Mouse (Mus musculus) retina, adult 2 months (tissue): ENCODE data around the gene Ror2.
"Not testable (repeated sequence)": the region's sequence is repeated elsewhere in the genome, so short reads cannot be mapped to it uniquely, and the experiment has no call there.

Source experiments
- DNase-seq: peaks from one replicate; pipeline ENCODE4 v3.0.0-alpha.2; 2012; ENCODE audit warnings: low read depth, low spot score

The Ror2 gene

GRCm38 (mm10) chr13:53285756-53286361, at the start of gene Ror2:
Gene Ror2 (minus strand): TSS chr13:53286124.
- DNase-seq, result no peak

- no peak for DNase-seq
Observed at GRCm38 (mm10) chr13:53333769-53334168, 47.8 kb upstream of the Ror2 start.

- no peak for DNase-seq
Observed at GRCm38 (mm10) chr13:53330246-53330645, 44.3 kb upstream of the Ror2 start.

GRCm38 (mm10) chr13:53325531-53325930, 39.6 kb upstream of the Ror2 start:
- no peak for DNase-seq

- DNase-seq, result no peak
Observed at GRCm38 (mm10) chr13:53323661-53324060, 37.7 kb upstream of the Ror2 start.

GRCm38 (mm10) chr13:53320899-53321298, 35.0 kb upstream of the Ror2 start:
- no peak for DNase-seq

- DNase-seq, result no peak
Observed at GRCm38 (mm10) chr13:53316515-53317295, 30.8 kb upstream of the Ror2 start.

GRCm38 (mm10) chr13:53315757-53316156, 29.8 kb upstream of the Ror2 start:
- DNase-seq, result not testable (repeated sequence)

- no peak for DNase-seq
Observed at GRCm38 (mm10) chr13:53310442-53310841, 24.5 kb upstream of the Ror2 start.

- no peak for DNase-seq
Observed at GRCm38 (mm10) chr13:53309661-53310160, 23.8 kb upstream of the Ror2 start.

GRCm38 (mm10) chr13:53309148-53309547, 23.2 kb upstream of the Ror2 start:
- no peak for DNase-seq

- no peak for DNase-seq
Observed at GRCm38 (mm10) chr13:53306836-53307235, 20.9 kb upstream of the Ror2 start.

GRCm38 (mm10) chr13:53305256-53305655, 19.3 kb upstream of the Ror2 start:
- DNase-seq, result no peak

- DNase-seq, result no peak
Observed at GRCm38 (mm10) chr13:53302688-53303087, 16.8 kb upstream of the Ror2 start.

GRCm38 (mm10) chr13:53293065-53293464, 7.1 kb upstream of the Ror2 start:
- DNase-seq, result no peak

GRCm38 (mm10) chr13:53292244-53292643, 6.3 kb upstream of the Ror2 start:
- no peak for DNase-seq

GRCm38 (mm10) chr13:53285261-53285755, 616 bp downstream of the Ror2 start:
- no peak for DNase-seq

GRCm38 (mm10) chr13:53284740-53285191, 1.2 kb downstream of the Ror2 start:
- no peak for DNase-seq

GRCm38 (mm10) chr13:53281604-53282396, 4.1 kb downstream of the Ror2 start:
- no peak for DNase-seq

- no peak for DNase-seq
Observed at GRCm38 (mm10) chr13:53278908-53279307, 7.0 kb downstream of the Ror2 start.

GRCm38 (mm10) chr13:53276381-53276780, 9.5 kb downstream of the Ror2 start:
- no peak for DNase-seq

GRCm38 (mm10) chr13:53275778-53276177, 10.1 kb downstream of the Ror2 start:
- no peak for DNase-seq
